Mouse (Mus musculus): ENCODE data around the gene Ccdc154. TPM values are rescaled to one million over a fixed set of nuclear protein-coding genes. Genes with fewer than 3 reads are reported as not detected.

The Ccdc154 gene
- polyA plus RNA-seq, 1 experiment from 2014 or later: not detected

Other genes with a start within 250 kb of the Ccdc154 start
- 100 and 104 TPM in 2 replicates for gene Mapk8ip3, start 225.5 kb upstream of the Ccdc154 start, polyA plus RNA-seq (2015; fragmentation: Nextera tagmentation; extraction: Ambion mirVana)
- 86.2 and 100 TPM in 2 replicates for gene Jpt2, start 201.8 kb upstream of the Ccdc154 start, polyA plus RNA-seq (2015; fragmentation: Nextera tagmentation; extraction: Ambion mirVana)
- 4.6 and 5.3 TPM in 2 replicates for gene Cramp1l, start 146.7 kb upstream of the Ccdc154 start, polyA plus RNA-seq (2015; fragmentation: Nextera tagmentation; extraction: Ambion mirVana)
- 18.8 and 20.1 TPM in 2 replicates for gene Ift140, start 146.4 kb upstream of the Ccdc154 start, polyA plus RNA-seq (2015; fragmentation: Nextera tagmentation; extraction: Ambion mirVana)
- 10.3 and 11.1 TPM in 2 replicates for gene Tmem204, start 78.9 kb upstream of the Ccdc154 start, polyA plus RNA-seq (2015; fragmentation: Nextera tagmentation; extraction: Ambion mirVana)
- 51.9 and 53.4 TPM in 2 replicates for gene Telo2, start 46.5 kb upstream of the Ccdc154 start, polyA plus RNA-seq (2015; fragmentation: Nextera tagmentation; extraction: Ambion mirVana)
- gene Ptx4, start 41.7 kb upstream of the Ccdc154 start, polyA plus RNA-seq (2015; fragmentation: Nextera tagmentation; extraction: Ambion mirVana): 0.38 TPM in 1 of 2 replicates, not detected in the other
- gene Clcn7, start 29.1 kb upstream of the Ccdc154 start, polyA plus RNA-seq (2015; fragmentation: Nextera tagmentation; extraction: Ambion mirVana): 33.6 and 36.1 TPM in 2 replicates
- gene Gm38655, start 13.0 kb downstream of the Ccdc154 start, polyA plus RNA-seq (2015; fragmentation: Nextera tagmentation; extraction: Ambion mirVana): not detected in 2 replicates
- gene BC003965, start 22.1 kb downstream of the Ccdc154 start, polyA plus RNA-seq (2015; fragmentation: Nextera tagmentation; extraction: Ambion mirVana): 33.7 and 33.8 TPM in 2 replicates
- 18.3 and 19.2 TPM in 2 replicates for gene Unkl, start 25.9 kb downstream of the Ccdc154 start, polyA plus RNA-seq (2015; fragmentation: Nextera tagmentation; extraction: Ambion mirVana)
- gene Gnptg, start 77.7 kb downstream of the Ccdc154 start, polyA plus RNA-seq (2015; fragmentation: Nextera tagmentation; extraction: Ambion mirVana): 99.8 and 114 TPM in 2 replicates
- 57.4 and 61.2 TPM in 2 replicates for gene Tsr3, start 77.7 kb downstream of the Ccdc154 start, polyA plus RNA-seq (2015; fragmentation: Nextera tagmentation; extraction: Ambion mirVana)
- 30.2 and 38.1 TPM in 2 replicates for gene Baiap3, start 93.9 kb downstream of the Ccdc154 start, polyA plus RNA-seq (2015; fragmentation: Nextera tagmentation; extraction: Ambion mirVana)
- 489 and 542 TPM in 2 replicates for gene Ube2i, start 112.2 kb downstream of the Ccdc154 start, polyA plus RNA-seq (2015; fragmentation: Nextera tagmentation; extraction: Ambion mirVana)
- gene Prss34, start 135.9 kb downstream of the Ccdc154 start, polyA plus RNA-seq (2015; fragmentation: Nextera tagmentation; extraction: Ambion mirVana): not detected in 2 replicates
- not detected in 2 replicates for gene Prss28, start 146.2 kb downstream of the Ccdc154 start, polyA plus RNA-seq (2015; fragmentation: Nextera tagmentation; extraction: Ambion mirVana)
- not detected in 2 replicates for gene Prss29, start 156.2 kb downstream of the Ccdc154 start, polyA plus RNA-seq (2015; fragmentation: Nextera tagmentation; extraction: Ambion mirVana)
- not detected in 2 replicates for gene Tpsab1, start 183.1 kb downstream of the Ccdc154 start, polyA plus RNA-seq (2015; fragmentation: Nextera tagmentation; extraction: Ambion mirVana)
- 0.23 TPM in 1 of 2 replicates, not detected in the other for gene Tpsb2, start 203.8 kb downstream of the Ccdc154 start, polyA plus RNA-seq (2015; fragmentation: Nextera tagmentation; extraction: Ambion mirVana)
- 0.29 and 0.88 TPM in 2 replicates for gene Tpsg1, start 206.8 kb downstream of the Ccdc154 start, polyA plus RNA-seq (2015; fragmentation: Nextera tagmentation; extraction: Ambion mirVana)